In genomic region chrX:134635860-134636259, GRCm38 (mm10) we compare ENCODE assay signal across 19 mouse cellular contexts. TPM values are rescaled to one million over a fixed set of nuclear protein-coding genes. Genes with fewer than 3 reads are reported as not detected.
A peak's percentile ranks its signal among the peaks of the same experiment; 100 is the strongest.
DNase-seq lines count a peak whose midpoint lies in the region; ATAC-seq and TF ChIP-seq lines count a peak whose summit lies in the region.
"Had no signal": no experiment of that assay in that cellular context is flagged by ENCODE, and none has a peak within 500 bp of the region (broad histone marks: within the 10 kb centered on the region; RNA-seq: fewer than 3 reads in every experiment).

No protein-coding gene starts in this region.

- ATAC-seq in heart, postnatal 0 days (ENCODE audit: insufficient read depth, low read depth), result no peak
- no peak for ATAC-seq in liver, embryonic 11.5 days (replicated peaks; ENCODE audit: low FRiP score)
- ATAC-seq: hindbrain, postnatal 0 days; midbrain, embryonic 13.5 days had no signal

- H3K4me2 ChIP-seq in heart, postnatal 0 days (ENCODE audit: low read depth, low read length), result no peak overlapping the region
- H3K4me2 ChIP-seq in liver, embryonic 11.5 days, result no peak overlapping the region
- H3K4me2 ChIP-seq: embryonic facial prominence, embryonic 15.5 days; limb, embryonic 12.5 days; lung, embryonic 15.5 days; midbrain, embryonic 13.5 days had no signal

- no peak overlapping the region for H3K4me3 ChIP-seq in heart, postnatal 0 days (ENCODE audit: low read depth, low read length)
- H3K4me3 ChIP-seq in heart, adult 2 months, result no peak overlapping the region
- H3K4me3 ChIP-seq in liver, adult 2 months (ENCODE audit: insufficient read depth, low read depth, low read length), result no peak overlapping the region
- H3K4me3 ChIP-seq in liver, embryonic 11.5 days (ENCODE audit: low read depth, low read length), result no peak overlapping the region
- H3K4me3 ChIP-seq: embryonic facial prominence, embryonic 15.5 days; limb, embryonic 12.5 days; lung, embryonic 15.5 days; midbrain, embryonic 13.5 days had no signal

- H3K9me3 ChIP-seq in heart, postnatal 0 days (replicated peaks; ENCODE audit: control insufficient read depth, low read length), result no peaks in the 10 kb centered on the region
- H3K9me3 ChIP-seq in liver, embryonic 11.5 days (ENCODE audit: control insufficient read depth, low read length), result no peaks in the 10 kb centered on the region
- H3K9me3 ChIP-seq: embryonic facial prominence, embryonic 15.5 days; limb, embryonic 12.5 days; lung, embryonic 15.5 days; midbrain, embryonic 13.5 days had no signal

- H3K79me2 ChIP-seq in heart, adult 2 months (replicated peaks; ENCODE audit: control insufficient read depth, insufficient read depth, low read length), result no peaks in the 10 kb centered on the region
- no peaks in the 10 kb centered on the region for H3K79me2 ChIP-seq in liver, adult 2 months (ENCODE audit: control insufficient read depth, insufficient read depth, low read length)

- no peak for TF ChIP-seq POLR2A in heart, adult 2 months (IDR thresholded peaks at IDR 0.05; ENCODE audit: insufficient read depth, low read depth, low read length)
- no peak for TF ChIP-seq POLR2A in liver, adult 2 months (IDR thresholded peaks at IDR 0.05; ENCODE audit: extremely low read depth, insufficient read depth, low read length)

- WGBS in heart, postnatal 0 days, result 48% methylated on average over 3 of the region's 3 CpGs
- WGBS in heart, adult 2 months, result 49% methylated on average over 3 of the region's 3 CpGs
- WGBS in liver, adult 2 months, result 43% methylated on average over 3 of the region's 3 CpGs
- WGBS in liver, embryonic 11.5 days, result 53% methylated on average over 3 of the region's 3 CpGs

- intact Hi-C loops in heart, adult 2 months (cut with DNase I), result no loop called here

- H3K36me3 ChIP-seq in heart, postnatal 0 days (replicated peaks; ENCODE audit: control insufficient read depth, insufficient read depth, low read length), result no peaks in the 10 kb centered on the region
- H3K36me3 ChIP-seq in heart, adult 2 months (ENCODE audit: control insufficient read depth, insufficient read depth, low read length), result no peaks in the 10 kb centered on the region
- H3K36me3 ChIP-seq in liver, adult 2 months (ENCODE audit: control insufficient read depth, insufficient read depth, low read length), result no peaks in the 10 kb centered on the region
- no peaks in the 10 kb centered on the region for H3K36me3 ChIP-seq in liver, embryonic 11.5 days (ENCODE audit: control insufficient read depth, insufficient read depth, low read length)
- H3K36me3 ChIP-seq: embryonic facial prominence, embryonic 15.5 days; limb, embryonic 12.5 days; lung, embryonic 15.5 days; midbrain, embryonic 13.5 days had no signal

- no peaks in the 10 kb centered on the region for H3K27me3 ChIP-seq in heart, postnatal 0 days (ENCODE audit: control insufficient read depth, insufficient read depth, low read length)
- H3K27me3 ChIP-seq in heart, adult 2 months (ENCODE audit: control insufficient read depth, insufficient read depth, low read length), result no peaks in the 10 kb centered on the region
- no peaks in the 10 kb centered on the region for H3K27me3 ChIP-seq in liver, adult 2 months (ENCODE audit: control insufficient read depth, insufficient read depth, low read length)
- H3K27me3 ChIP-seq in liver, embryonic 11.5 days (replicated peaks; ENCODE audit: control insufficient read depth, insufficient read depth, low read length), result no peaks in the 10 kb centered on the region; the same call in 1 of the 2 replicates
- H3K27me3 ChIP-seq: embryonic facial prominence, embryonic 15.5 days; lung, embryonic 15.5 days had no signal

- no peak for DNase-seq in heart, postnatal 0 days (ENCODE audit: low spot score)
- DNase-seq in heart, adult 2 months, result no peak
- DNase-seq in liver, adult 2 months (ENCODE audit: extremely low read depth, low read depth, low spot score), result peak; percentile 5
- DNase-seq in liver, embryonic 11.5 days (ENCODE audit: low spot score), result no peak
- peak; percentile 4 for DNase-seq in 416B (ENCODE audit: low read depth)
- peak; percentile 5 for DNase-seq in lung, postnatal 10 days
- DNase-seq in cerebellum, adult 11 months, result no peak
- DNase-seq: adrenal gland, postnatal 14 days; B cell, adult 2 months; cerebellum, adult 9-10 months; heart, postnatal 14 days; kidney, postnatal 4 days; right cerebral cortex, postnatal 4 days; thymus, postnatal 36 days had no signal

- no peak for TF ChIP-seq CTCF in heart, postnatal 0 days (IDR thresholded peaks at IDR 0.05; ENCODE audit: low read depth)
- TF ChIP-seq CTCF in heart, adult 2 months (IDR thresholded peaks at IDR 0.05), result no peak
- no peak for TF ChIP-seq CTCF in liver, adult 2 months (IDR thresholded peaks at IDR 0.05; ENCODE audit: low read depth, low read length)

- H3K27ac ChIP-seq in heart, postnatal 0 days (ENCODE audit: low read depth), result no peak overlapping the region
- no peak overlapping the region for H3K27ac ChIP-seq in heart, adult 2 months
- no peak overlapping the region for H3K27ac ChIP-seq in liver, adult 2 months (replicated peaks; ENCODE audit: insufficient read depth, low read depth, low read length)
- no peak overlapping the region for H3K27ac ChIP-seq in liver, embryonic 11.5 days (ENCODE audit: low read depth, low read length)
- H3K27ac ChIP-seq: embryonic facial prominence, embryonic 15.5 days; hindbrain, postnatal 0 days; limb, embryonic 12.5 days; lung, embryonic 15.5 days; midbrain, embryonic 13.5 days had no signal

- H3K9ac ChIP-seq in heart, postnatal 0 days (replicated peaks; ENCODE audit: low read depth, low read length), result no peak overlapping the region
- H3K9ac ChIP-seq in heart, adult 2 months (ENCODE audit: low read depth, low read length), result no peak overlapping the region
- no peak overlapping the region for H3K9ac ChIP-seq in liver, adult 2 months (ENCODE audit: low read depth, low read length)
- H3K9ac ChIP-seq in liver, embryonic 11.5 days (ENCODE audit: low read depth, low read length), result no peak overlapping the region
- H3K9ac ChIP-seq: embryonic facial prominence, embryonic 15.5 days; limb, embryonic 12.5 days; lung, embryonic 15.5 days; midbrain, embryonic 13.5 days had no signal

- H3K4me1 ChIP-seq in heart, postnatal 0 days (ENCODE audit: control insufficient read depth, insufficient read depth), result no peaks in the 10 kb centered on the region
- no peaks in the 10 kb centered on the region; the same call in 1 of the 2 replicates for H3K4me1 ChIP-seq in heart, adult 2 months (ENCODE audit: control insufficient read depth, insufficient read depth, low read length)
- peaks cover 2% of the 10 kb centered on the region; the same call in 1 of the 2 replicates for H3K4me1 ChIP-seq in liver, adult 2 months (ENCODE audit: control insufficient read depth, insufficient read depth, low read length)
- H3K4me1 ChIP-seq in liver, embryonic 11.5 days (replicated peaks; ENCODE audit: control insufficient read depth, insufficient read depth, low read length), result no peaks in the 10 kb centered on the region
- H3K4me1 ChIP-seq: embryonic facial prominence, embryonic 15.5 days; limb, embryonic 12.5 days; lung, embryonic 15.5 days; midbrain, embryonic 13.5 days had no signal

- 0 out of 2 replicates have a peak, but pooled peaks have one; percentile 40 for TF ChIP-seq EP300 in heart, postnatal 0 days (IDR thresholded peaks at IDR 0.05; ENCODE audit: low read depth)
- TF ChIP-seq EP300 in heart, adult 2 months (IDR thresholded peaks at IDR 0.05; ENCODE audit: insufficient read depth, low read depth, low read length), result no peak

RNA-seq across cellular contexts. Expression of gene Hnrnph2, which starts 34.9 kb away (rescaled TPM):
- total RNA-seq in heart, postnatal 0 days (2014; rRNA removed; ENCODE audit: low replicate concordance), result 37.1 and 43.9 TPM in 2 replicates
- polyA plus RNA-seq in heart, postnatal 0 days (2015; fragmentation: Nextera tagmentation; extraction: Ambion mirVana), result 98.4 and 102 TPM in 2 replicates
- 10 to 100 TPM; 63.7 to 74.4 TPM for total RNA-seq in heart, adult 2 months (2021)
- 14.4 and 34.6 TPM in 2 replicates for polyA plus RNA-seq in heart, adult 2 months (2012; rRNA removed)
- total RNA-seq in liver, adult 2 months (2014; rRNA removed), result 33.6 and 42.8 TPM in 2 replicates
- 6.7 and 9.0 TPM in 2 replicates for polyA plus RNA-seq in liver, adult 2 months (2012; rRNA removed)
- polyA plus RNA-seq in liver, embryonic 11.5 days (2014; fragmentation: Nextera tagmentation; extraction: Ambion mirVana), result 134 and 153 TPM in 2 replicates

RNA-seq across cellular contexts. Expression of gene Gla, which starts 34.9 kb away (rescaled TPM):
- 0.50 and 4.1 TPM in 2 replicates for total RNA-seq in heart, postnatal 0 days (2014; rRNA removed; ENCODE audit: low replicate concordance)
- 1.5 and 1.8 TPM in 2 replicates for polyA plus RNA-seq in heart, postnatal 0 days (2015; fragmentation: Nextera tagmentation; extraction: Ambion mirVana)
- total RNA-seq in heart, adult 2 months (2021), result 1 to 10 TPM; 1.7 TPM
- polyA plus RNA-seq in heart, adult 2 months (2012; rRNA removed), result 0.84 and 1.6 TPM in 2 replicates
- 5.2 and 5.7 TPM in 2 replicates for total RNA-seq in liver, adult 2 months (2014; rRNA removed)
- 1.2 and 1.6 TPM in 2 replicates for polyA plus RNA-seq in liver, adult 2 months (2012; rRNA removed)
- 8.4 and 8.9 TPM in 2 replicates for polyA plus RNA-seq in liver, embryonic 11.5 days (2014; fragmentation: Nextera tagmentation; extraction: Ambion mirVana)

RNA-seq across cellular contexts. Expression of gene Rpl36a, which starts 50.4 kb away (rescaled TPM):
- 341 and 419 TPM in 2 replicates for total RNA-seq in heart, postnatal 0 days (2014; rRNA removed; ENCODE audit: low replicate concordance)
- polyA plus RNA-seq in heart, postnatal 0 days (2015; fragmentation: Nextera tagmentation; extraction: Ambion mirVana), result 246 and 247 TPM in 2 replicates
- 100 to 1,000 TPM in 1 of 2 experiments, 10 to 100 TPM in 1; 95.2 to 110 TPM for total RNA-seq in heart, adult 2 months (2021)
- 96.5 and 124 TPM in 2 replicates for polyA plus RNA-seq in heart, adult 2 months (2012; rRNA removed)
- 349 and 403 TPM in 2 replicates for total RNA-seq in liver, adult 2 months (2014; rRNA removed)
- polyA plus RNA-seq in liver, adult 2 months (2012; rRNA removed), result 77.1 and 85.4 TPM in 2 replicates
- 539 and 608 TPM in 2 replicates for polyA plus RNA-seq in liver, embryonic 11.5 days (2014; fragmentation: Nextera tagmentation; extraction: Ambion mirVana)

RNA-seq across cellular contexts. Expression of gene Armcx4, which starts 50.5 kb away (rescaled TPM):
- total RNA-seq in heart, postnatal 0 days (2014; rRNA removed; ENCODE audit: low replicate concordance), result 6.5 and 7.4 TPM in 2 replicates
- 2.4 and 2.8 TPM in 2 replicates for polyA plus RNA-seq in heart, postnatal 0 days (2015; fragmentation: Nextera tagmentation; extraction: Ambion mirVana)
- total RNA-seq in heart, adult 2 months (2021), result 1 to 10 TPM; 8.1 to 9.2 TPM
- 1.0 and 1.8 TPM in 2 replicates for polyA plus RNA-seq in heart, adult 2 months (2012; rRNA removed)
- total RNA-seq in liver, adult 2 months (2014; rRNA removed), result 0.67 and 1.1 TPM in 2 replicates
- polyA plus RNA-seq in liver, adult 2 months (2012; rRNA removed), result 0.15 and 0.17 TPM in 2 replicates
- 1.5 TPM in 2 replicates for polyA plus RNA-seq in liver, embryonic 11.5 days (2014; fragmentation: Nextera tagmentation; extraction: Ambion mirVana)

RNA-seq across cellular contexts. Expression of gene Btk, which starts 52.5 kb away (rescaled TPM):
- total RNA-seq in heart, postnatal 0 days (2014; rRNA removed; ENCODE audit: low replicate concordance), result not detected in 2 replicates
- polyA plus RNA-seq in heart, postnatal 0 days (2015; fragmentation: Nextera tagmentation; extraction: Ambion mirVana), result 0.34 and 0.49 TPM in 2 replicates
- total RNA-seq in heart, adult 2 months (2021), result under 1 TPM; 0.94 to 0.98 TPM
- 0.56 and 0.80 TPM in 2 replicates for polyA plus RNA-seq in heart, adult 2 months (2012; rRNA removed)
- total RNA-seq in liver, adult 2 months (2014; rRNA removed), result 0.83 and 0.87 TPM in 2 replicates
- 0.25 and 0.35 TPM in 2 replicates for polyA plus RNA-seq in liver, adult 2 months (2012; rRNA removed)
- 40.2 and 43.5 TPM in 2 replicates for polyA plus RNA-seq in liver, embryonic 11.5 days (2014; fragmentation: Nextera tagmentation; extraction: Ambion mirVana)

Comparison
In these comparisons a context has a peak if more than half of its experiments do, and no peak if none do; other contexts are left out.
1. DNase-seq: peak in liver, adult 2 months (single experiment), 416B (single experiment) and lung, postnatal 10 days (single experiment); none in heart, postnatal 0 days (single experiment), heart, adult 2 months (0 of 2), liver, embryonic 11.5 days (single experiment) and cerebellum, adult 11 months (single experiment).